Mouse (Mus musculus) heart, adult 18-20 months (tissue): ENCODE measurements around the gene Ccdc151. TPM values are rescaled to one million over a fixed set of nuclear protein-coding genes. Genes with fewer than 3 reads are reported as not detected.
A peak's percentile ranks its signal among the peaks of the same experiment; 100 is the strongest.

Source experiments
- DNase-seq, 2 experiments: peaks; one replicate each; pipeline ENCODE4 v3.0.0; 2021 to 2022; ENCODE audit warnings: mixed read lengths in 1 of 2
- long read RNA-seq, 2 experiments: library from polyadenylated mRNA; stranded (forward); transcript quantifications; one replicate each; pipeline ENCODE4 v2.0.0; 2021
- total RNA-seq, 2 experiments: library from RNA; stranded (reverse); gene quantifications; 2 replicates each; pipeline ENCODE4 v1.2.3; 2021

The Ccdc151 gene
- under 1 TPM in 1 of 2 experiments, not detected in 1; 0.31 TPM for total RNA-seq
- long read RNA-seq, experiment 1, result 0 reads
- long read RNA-seq, experiment 2, result 0 reads

GRCm38 (mm10) chr9:22002194-22003162 is at the start of gene Ccdc151, which contains the start of gene Prkcsh:
Gene Ccdc151 (minus strand): TSS chr9:22002634.
Gene Prkcsh (plus strand): TSS chr9:22002806.
- peak; percentile 99 to 100 for DNase-seq

GRCm38 (mm10) chr9:22051958-22052254 is 49.5 kb upstream of the Ccdc151 start, which contains the start of gene Elavl3:
Gene Elavl3 (minus strand): TSS chr9:22052023.
- DNase-seq, result no peak

- DNase-seq, result no peak
These were observed 48.9 kb upstream of the Ccdc151 start for GRCm38 (mm10) chr9:22051161-22051957.

- DNase-seq, result peak; percentile 22 to 35
These were observed 48.0 kb upstream of the Ccdc151 start for GRCm38 (mm10) chr9:22050351-22050889.

- no peak for DNase-seq
These were observed 47.4 kb upstream of the Ccdc151 start for GRCm38 (mm10) chr9:22049721-22050270.

GRCm38 (mm10) chr9:22049315-22049714 is 46.9 kb upstream of the Ccdc151 start:
- DNase-seq, result no peak

GRCm38 (mm10) chr9:22047329-22047728 is 44.9 kb upstream of the Ccdc151 start:
- DNase-seq, result no peak

- DNase-seq, result no peak
These were observed 39.4 kb upstream of the Ccdc151 start for GRCm38 (mm10) chr9:22041832-22042231.

GRCm38 (mm10) chr9:22037826-22038225 is 35.4 kb upstream of the Ccdc151 start:
- no peak for DNase-seq

- DNase-seq, result no peak
These were observed 33.0 kb upstream of the Ccdc151 start for GRCm38 (mm10) chr9:22035300-22036044.

GRCm38 (mm10) chr9:22030386-22030785 is 28.0 kb upstream of the Ccdc151 start:
- no peak for DNase-seq

- no peak for DNase-seq
These were observed 26.0 kb upstream of the Ccdc151 start for GRCm38 (mm10) chr9:22028467-22028866.

- no peak for DNase-seq
These were observed 22.2 kb upstream of the Ccdc151 start for GRCm38 (mm10) chr9:22024592-22024991.

GRCm38 (mm10) chr9:22017208-22017825 is 14.9 kb upstream of the Ccdc151 start:
- DNase-seq, result no peak

GRCm38 (mm10) chr9:22016245-22016644 is 13.8 kb upstream of the Ccdc151 start:
- DNase-seq, result no peak

- DNase-seq, result no peak
These were observed 10.3 kb upstream of the Ccdc151 start for GRCm38 (mm10) chr9:22012731-22013130.

- no peak for DNase-seq
These were observed 8.6 kb upstream of the Ccdc151 start for GRCm38 (mm10) chr9:22011055-22011454.

GRCm38 (mm10) chr9:22004546-22004945 is 2.1 kb upstream of the Ccdc151 start:
- no peak for DNase-seq

GRCm38 (mm10) chr9:22003163-22003554 is 725 bp upstream of the Ccdc151 start:
- DNase-seq, result no peak

GRCm38 (mm10) chr9:22001633-22002032 is 801 bp downstream of the Ccdc151 start:
- DNase-seq, result no peak

- DNase-seq, result no peak
These were observed 2.1 kb downstream of the Ccdc151 start for GRCm38 (mm10) chr9:22000296-22000695.
